Mouse (Mus musculus): ENCODE measurements at regions not wholly inside any gene's neighbourhood (a gene's known extent, or its start where the extent isn't known, plus 50 kb on each side); places are given as distances from the start of the nearest gene placed in this dataset.

GRCm38 (mm10) chr1:144085530-144086520, 81.9 kb upstream of the Rgs2 start:
- ATAC-seq, result no peak
- Histone ChIP-seq H3K9ac (replicated peaks; ENCODE audit: low read depth, low read length) (no peak overlapping the region), H3K9me3 (ENCODE audit: control insufficient read depth, low read length) (no peaks in the 10 kb centered on the region), H3K36me3 (ENCODE audit: control insufficient read depth, insufficient read depth) (no peaks in the 10 kb centered on the region), H3K4me2 (ENCODE audit: low read length) (no peak overlapping the region), H3K27ac (ENCODE audit: low read length) (no peak overlapping the region), H3K27me3 (replicated peaks; ENCODE audit: control insufficient read depth, insufficient read depth, low read length) (no peaks in the 10 kb centered on the region), H3K4me3 (replicated peaks; ENCODE audit: low read length) (no peak overlapping the region), H3K4me1 (replicated peaks; ENCODE audit: control insufficient read depth, insufficient read depth, low read length) (no peaks in the 10 kb centered on the region)
- WGBS, result 92% methylated on average over 6 of the region's 6 CpGs

- Histone ChIP-seq H3K27ac (ENCODE audit: low read length) (no peak overlapping the region), H3K4me2 (ENCODE audit: low read length) (no peak overlapping the region), H3K4me1 (replicated peaks; ENCODE audit: control insufficient read depth, insufficient read depth, low read length) (no peaks in the 10 kb centered on the region), H3K27me3 (replicated peaks; ENCODE audit: control insufficient read depth, insufficient read depth, low read length) (no peaks in the 10 kb centered on the region), H3K9ac (replicated peaks; ENCODE audit: low read depth, low read length) (no peak overlapping the region), H3K36me3 (ENCODE audit: control insufficient read depth, insufficient read depth) (no peaks in the 10 kb centered on the region), H3K4me3 (replicated peaks; ENCODE audit: low read length) (no peak overlapping the region), H3K9me3 (ENCODE audit: control insufficient read depth, low read length) (no peaks in the 10 kb centered on the region)
- WGBS, result 65% methylated on average over 3 of the region's 3 CpGs
- peak; percentile 75 for ATAC-seq
Observed at GRCm38 (mm10) chr1:144078972-144079371, 75.0 kb upstream of the Rgs2 start.

GRCm38 (mm10) chr1:144078446-144078845, 74.5 kb upstream of the Rgs2 start:
- Histone ChIP-seq H3K4me1 (replicated peaks; ENCODE audit: control insufficient read depth, insufficient read depth, low read length) (no peaks in the 10 kb centered on the region), H3K27me3 (replicated peaks; ENCODE audit: control insufficient read depth, insufficient read depth, low read length) (no peaks in the 10 kb centered on the region), H3K9me3 (ENCODE audit: control insufficient read depth, low read length) (no peaks in the 10 kb centered on the region), H3K4me2 (ENCODE audit: low read length) (no peak overlapping the region), H3K9ac (replicated peaks; ENCODE audit: low read depth, low read length) (no peak overlapping the region), H3K27ac (ENCODE audit: low read length) (no peak overlapping the region), H3K36me3 (ENCODE audit: control insufficient read depth, insufficient read depth) (no peaks in the 10 kb centered on the region), H3K4me3 (replicated peaks; ENCODE audit: low read length) (no peak overlapping the region)
- WGBS, result 62% methylated on average over 1 of the region's 1 CpGs
- peak; percentile 89 for ATAC-seq

GRCm38 (mm10) chr1:144075991-144076390, 72.0 kb upstream of the Rgs2 start:
- Histone ChIP-seq H3K27me3 (replicated peaks; ENCODE audit: control insufficient read depth, insufficient read depth, low read length) (no peaks in the 10 kb centered on the region), H3K9ac (replicated peaks; ENCODE audit: low read depth, low read length) (no peak overlapping the region), H3K27ac (ENCODE audit: low read length) (no peak overlapping the region), H3K9me3 (ENCODE audit: control insufficient read depth, low read length) (no peaks in the 10 kb centered on the region), H3K4me3 (replicated peaks; ENCODE audit: low read length) (no peak overlapping the region), H3K4me2 (ENCODE audit: low read length) (no peak overlapping the region), H3K36me3 (ENCODE audit: control insufficient read depth, insufficient read depth) (no peaks in the 10 kb centered on the region), H3K4me1 (replicated peaks; ENCODE audit: control insufficient read depth, insufficient read depth, low read length) (no peaks in the 10 kb centered on the region)
- no peak for ATAC-seq
- WGBS, result 91% methylated on average over 4 of the region's 4 CpGs

DNA sequence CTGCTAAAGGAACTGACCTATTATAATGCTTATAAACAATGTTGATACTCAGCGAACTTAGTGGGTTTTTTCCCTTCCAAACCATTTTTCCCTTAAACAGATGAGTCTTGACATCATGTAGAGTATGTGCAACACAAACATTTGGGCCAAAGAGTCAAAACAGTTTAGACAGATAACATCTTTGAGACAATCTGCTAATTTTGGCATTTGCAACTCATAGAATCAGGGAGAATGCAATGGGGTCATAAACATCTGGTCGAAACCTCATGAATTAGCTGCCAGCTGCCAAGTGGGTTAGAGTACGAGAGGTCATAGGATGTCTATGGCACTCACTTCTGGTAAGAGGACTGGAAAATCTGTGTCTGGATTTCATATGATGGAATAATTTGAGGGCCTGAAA, 57.3 kb upstream of the Rgs2 start:
- no peak overlapping the region for H3K4me2 ChIP-seq (ENCODE audit: low read length)
- no peak for ATAC-seq
- H3K9me3 ChIP-seq (ENCODE audit: control insufficient read depth, low read length), result no peaks in the 10 kb centered on the region
- no peak overlapping the region for H3K4me3 ChIP-seq (replicated peaks; ENCODE audit: low read length)
- H3K27me3 ChIP-seq (replicated peaks; ENCODE audit: control insufficient read depth, insufficient read depth, low read length), result no peaks in the 10 kb centered on the region
- H3K9ac ChIP-seq (replicated peaks; ENCODE audit: low read depth, low read length), result no peak overlapping the region
- no peaks in the 10 kb centered on the region for H3K4me1 ChIP-seq (replicated peaks; ENCODE audit: control insufficient read depth, insufficient read depth, low read length)
- H3K27ac ChIP-seq (ENCODE audit: low read length), result no peak overlapping the region
- H3K36me3 ChIP-seq (ENCODE audit: control insufficient read depth, insufficient read depth), result no peaks in the 10 kb centered on the region
- 79% methylated on average over 3 of the region's 3 CpGs for WGBS

DNA sequence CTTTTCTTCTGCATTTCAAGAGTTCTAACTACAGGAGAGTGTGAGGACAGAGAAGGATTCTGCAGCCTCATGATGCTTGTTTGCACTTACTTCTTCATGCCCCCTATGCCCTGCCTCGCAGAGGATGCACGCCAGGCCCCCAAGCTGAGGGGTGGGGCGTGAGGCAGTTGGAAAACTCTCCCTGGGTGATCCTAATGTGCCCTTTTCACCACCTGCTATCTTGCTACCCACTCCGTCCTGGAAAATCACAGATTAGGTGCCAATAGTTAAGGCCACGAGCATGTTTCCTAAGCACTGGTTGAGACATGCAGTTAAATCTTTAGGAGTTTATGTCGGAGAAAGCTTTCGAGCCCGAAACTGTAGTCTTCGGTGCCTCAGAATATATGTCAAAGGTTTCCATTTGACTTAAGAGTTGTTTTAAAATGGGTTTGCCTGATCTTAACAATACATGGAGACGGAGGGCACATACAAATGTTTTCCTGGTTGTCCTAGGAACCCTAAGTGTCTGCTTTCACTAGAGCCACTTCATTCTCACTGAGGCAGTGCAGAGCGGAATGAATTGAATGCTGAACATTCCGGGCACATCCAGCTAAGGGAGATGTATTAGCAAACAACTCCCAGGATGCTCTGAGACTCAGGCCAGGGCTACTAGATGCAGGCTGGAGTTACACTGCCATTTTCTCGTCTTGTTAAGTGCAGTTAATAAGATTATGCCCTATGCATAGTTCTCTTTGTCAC, 51.7 kb upstream of the Rgs2 start:
- ATAC-seq, result 0 out of 2 replicates have a peak, but pooled peaks have one; percentile 36
- Histone ChIP-seq H3K4me1 (replicated peaks; ENCODE audit: control insufficient read depth, insufficient read depth, low read length) (no peaks in the 10 kb centered on the region), H3K4me3 (replicated peaks; ENCODE audit: low read length) (no peak overlapping the region), H3K27me3 (replicated peaks; ENCODE audit: control insufficient read depth, insufficient read depth, low read length) (no peaks in the 10 kb centered on the region), H3K9me3 (ENCODE audit: control insufficient read depth, low read length) (no peaks in the 10 kb centered on the region), H3K36me3 (ENCODE audit: control insufficient read depth, insufficient read depth) (no peaks in the 10 kb centered on the region), H3K9ac (replicated peaks; ENCODE audit: low read depth, low read length) (no peak overlapping the region), H3K27ac (ENCODE audit: low read length) (no peak overlapping the region), H3K4me2 (ENCODE audit: low read length) (no peak overlapping the region)
- WGBS, result 79% methylated on average over 13 of the region's 13 CpGs

Measured in forebrain, embryonic 16.5 days (tissue).